Mouse (Mus musculus) liver, embryonic 14.5 days (tissue): ENCODE measurements around the gene Cd209f. TPM values are rescaled to one million over a fixed set of nuclear protein-coding genes. Genes with fewer than 3 reads are reported as not detected.
A peak's percentile ranks its signal among the peaks of the same experiment; 100 is the strongest.
"Not testable (repeated sequence)": the region's sequence is repeated elsewhere in the genome, so short reads cannot be mapped to it uniquely, and the experiment has no call there.

ENCODE experiments used
- ATAC-seq: fragments of 200-750 bp; cut with Nextera tagmentation; 2 replicates; pipeline ENCODE4 v1.8.0; 2017; ENCODE audit warnings: moderate number of reproducible peaks, mild to moderate bottlenecking, moderate library complexity; ENCODE audit not compliant: insufficient read depth
- DNase-seq, 3 experiments: peaks; one replicate each; pipeline ENCODE4 v3.0.0-alpha.2; 2012 to 2013; ENCODE audit warnings: low read depth in 3 of 3, low spot score in 3 of 3
- H3K27ac ChIP-seq: fragments of 300-500 bp; sonication (generic); 2 replicates; pipeline ENCODE4 v1.5.1; 2014; ENCODE audit warnings: moderate library complexity, mild to moderate bottlenecking, control low read depth, inconsistent platforms
- H3K27me3 ChIP-seq: fragments of 300-500 bp; sonication (generic); 2 replicates; pipeline ENCODE4 v1.6.1; 2014; ENCODE audit warnings: mild to moderate bottlenecking, low read length, moderate library complexity; ENCODE audit not compliant: control insufficient read depth, insufficient read depth
- H3K36me3 ChIP-seq: fragments of 300-500 bp; sonication (generic); replicated peaks from 2 replicates; pipeline ENCODE4 v1.6.1; 2014; ENCODE audit warnings: low read depth; ENCODE audit not compliant: control insufficient read depth, insufficient read depth
- H3K4me1 ChIP-seq, 2 experiments: fragments of 200-500 bp in 1 of 2; fragments of 300-500 bp in 1 of 2; sonication (generic) in 1 of 2; replicated peaks; 2 replicates each; pipeline ENCODE4 v1.6.1; 2012 to 2014; ENCODE audit warnings: antibody characterized with exemption in 1 of 2, inconsistent platforms in 1 of 2, low read length in 1 of 2; ENCODE audit not compliant: control insufficient read depth in 2 of 2, insufficient read depth in 2 of 2
- H3K4me2 ChIP-seq: fragments of 300-500 bp; sonication (generic); 2 replicates; pipeline ENCODE4 v1.6.1; 2014; ENCODE audit warnings: low read depth, mild to moderate bottlenecking, control low read depth, moderate library complexity
- H3K4me3 ChIP-seq, 2 experiments: fragments of 200-500 bp in 1 of 2; fragments of 300-500 bp in 1 of 2; sonication (generic) in 1 of 2; 2 replicates each; pipeline ENCODE4 v1.5.1; 2012 to 2014; ENCODE audit warnings: low read depth in 2 of 2, low read length in 2 of 2, mild to moderate bottlenecking in 2 of 2, control low read depth in 1 of 2, inconsistent platforms in 1 of 2, moderate library complexity in 1 of 2; ENCODE audit not compliant: insufficient read depth in 1 of 2
- H3K9ac ChIP-seq: fragments of 300-500 bp; sonication (generic); replicated peaks from 2 replicates; pipeline ENCODE4 v1.6.1; 2014; ENCODE audit warnings: mild to moderate bottlenecking, control low read depth, moderate library complexity
- H3K9me3 ChIP-seq: fragments of 300-500 bp; sonication (generic); 2 replicates; pipeline ENCODE4 v1.6.1; 2016; ENCODE audit warnings: low read length, mixed read lengths; ENCODE audit not compliant: control insufficient read depth
- CTCF ChIP-seq: IDR thresholded peaks from 2 replicates; pipeline ENCODE4 v1.5.1; 2016; ENCODE audit warnings: antibody characterized with exemption, low read depth, control low read depth
- EP300 ChIP-seq: IDR thresholded peaks from 2 replicates; pipeline ENCODE4 v1.6.1; 2016; ENCODE audit warnings: antibody characterized with exemption, low read depth
- WGBS: fragments of 180-500 bp; shearing (Covaris S2); extraction: QIAGEN DNeasy Blood & Tissue Kit; methylation state at CpG from one replicate; pipeline ENCODE4 v1.1.7; 2014; ENCODE audit not compliant: insufficient replicate concordance; 5-methylcytosine and 5-hydroxymethylcytosine counted together
- polyA plus RNA-seq, 2 experiments: library from polyadenylated mRNA; depleted of rRNA in 1 of 2; stranded (reverse) in 1 of 2; unstranded in 1 of 2; fragments of >200 nt; fragmentation: Nextera tagmentation in 1 of 2; extraction: Ambion mirVana in 1 of 2; gene quantifications; 2 replicates each; pipeline versions ENCODE4 v1.2.1 to v1.2.3; 2012 to 2014

Cd209f gene
- polyA plus RNA-seq (2012; rRNA removed) (0.27 and 0.48 TPM in 2 replicates), polyA plus RNA-seq (2014; fragmentation: Nextera tagmentation; extraction: Ambion mirVana) (0.76 and 0.97 TPM in 2 replicates)

- H3K4me1 ChIP-seq, H3K27ac ChIP-seq, H3K4me2 ChIP-seq, H3K4me3 ChIP-seq, ATAC-seq, H3K9ac ChIP-seq, H3K9me3 ChIP-seq, H3K27me3 ChIP-seq, H3K36me3 ChIP-seq, DNase-seq: not testable (repeated sequence)
- WGBS: 33% methylated on average over 1 of the region's 2 CpGs
Observed at GRCm38 (mm10) chr8:4105735-4106134, at the start of gene Cd209f. Cd209f (minus strand) TSS chr8:4105835.

DNA sequence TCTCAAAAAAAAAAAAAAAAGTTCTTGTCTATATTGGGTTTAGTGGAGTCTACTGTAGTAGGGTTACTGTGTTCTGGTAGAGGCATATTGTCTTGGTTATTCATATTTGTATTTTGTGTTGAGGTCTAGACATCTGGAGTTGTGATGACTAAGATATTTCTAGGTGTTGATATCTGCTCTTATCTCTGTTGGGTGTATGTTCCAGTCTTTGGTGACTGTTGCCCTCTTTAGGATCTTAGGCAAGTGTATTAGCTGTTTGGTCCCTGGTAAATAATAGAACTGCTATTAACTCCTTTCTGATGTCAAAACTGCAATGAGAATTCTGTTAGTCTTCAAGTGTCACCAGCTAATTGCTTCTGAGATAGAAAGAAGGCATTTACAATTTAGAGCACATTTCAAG, 49.2 kb upstream of the Cd209f start:
- ATAC-seq (no peak), DNase-seq (no peak)
- no peak overlapping the region for H3K4me3 ChIP-seq
- no peaks in the 10 kb centered on the region for H3K36me3 ChIP-seq
- H3K4me2 ChIP-seq: no peak overlapping the region
- no peak for TF ChIP-seq CTCF
- TF ChIP-seq EP300: no peak
- H3K4me1 ChIP-seq: no peaks in the 10 kb centered on the region
- H3K9me3 ChIP-seq: no peaks in the 10 kb centered on the region
- H3K27me3 ChIP-seq: no peaks in the 10 kb centered on the region
- H3K9ac ChIP-seq: no peak overlapping the region
- no peak overlapping the region for H3K27ac ChIP-seq

GRCm38 (mm10) chr8:4147272-4147671, 41.6 kb upstream of the Cd209f start:
- no peak for DNase-seq
- WGBS: 24% methylated on average over 1 of the region's 1 CpGs
- no peak overlapping the region for H3K4me2 ChIP-seq
- H3K4me3 ChIP-seq: no peak overlapping the region
- ATAC-seq: no peak
- H3K9me3 ChIP-seq: no peaks in the 10 kb centered on the region
- no peak overlapping the region for H3K9ac ChIP-seq
- H3K27ac ChIP-seq: no peak overlapping the region
- H3K27me3 ChIP-seq: no peaks in the 10 kb centered on the region
- no peaks in the 10 kb centered on the region for H3K36me3 ChIP-seq
- H3K4me1 ChIP-seq: no peaks in the 10 kb centered on the region
- TF ChIP-seq EP300 (no peak), CTCF (no peak)

GRCm38 (mm10) chr8:4141721-4142120, 36.1 kb upstream of the Cd209f start:
- H3K27me3 ChIP-seq: no peaks in the 10 kb centered on the region
- WGBS: 46% methylated on average over 3 of the region's 3 CpGs
- H3K36me3 ChIP-seq: no peaks in the 10 kb centered on the region
- no peak overlapping the region for H3K4me3 ChIP-seq
- 0 out of 4 replicates have a peak, but pooled peaks cover 0 to 1% of the 10 kb centered on the region in 2 experiments for H3K4me1 ChIP-seq
- no peak overlapping the region for H3K27ac ChIP-seq
- DNase-seq (peak in 2 of 3 experiments; percentile 7), ATAC-seq (no peak)
- TF ChIP-seq EP300 (no peak), CTCF (peak; percentile 41; the same call in 1 of the 2 replicates)
- no peak overlapping the region for H3K9ac ChIP-seq
- no peak overlapping the region for H3K4me2 ChIP-seq
- no peaks in the 10 kb centered on the region for H3K9me3 ChIP-seq

DNA sequence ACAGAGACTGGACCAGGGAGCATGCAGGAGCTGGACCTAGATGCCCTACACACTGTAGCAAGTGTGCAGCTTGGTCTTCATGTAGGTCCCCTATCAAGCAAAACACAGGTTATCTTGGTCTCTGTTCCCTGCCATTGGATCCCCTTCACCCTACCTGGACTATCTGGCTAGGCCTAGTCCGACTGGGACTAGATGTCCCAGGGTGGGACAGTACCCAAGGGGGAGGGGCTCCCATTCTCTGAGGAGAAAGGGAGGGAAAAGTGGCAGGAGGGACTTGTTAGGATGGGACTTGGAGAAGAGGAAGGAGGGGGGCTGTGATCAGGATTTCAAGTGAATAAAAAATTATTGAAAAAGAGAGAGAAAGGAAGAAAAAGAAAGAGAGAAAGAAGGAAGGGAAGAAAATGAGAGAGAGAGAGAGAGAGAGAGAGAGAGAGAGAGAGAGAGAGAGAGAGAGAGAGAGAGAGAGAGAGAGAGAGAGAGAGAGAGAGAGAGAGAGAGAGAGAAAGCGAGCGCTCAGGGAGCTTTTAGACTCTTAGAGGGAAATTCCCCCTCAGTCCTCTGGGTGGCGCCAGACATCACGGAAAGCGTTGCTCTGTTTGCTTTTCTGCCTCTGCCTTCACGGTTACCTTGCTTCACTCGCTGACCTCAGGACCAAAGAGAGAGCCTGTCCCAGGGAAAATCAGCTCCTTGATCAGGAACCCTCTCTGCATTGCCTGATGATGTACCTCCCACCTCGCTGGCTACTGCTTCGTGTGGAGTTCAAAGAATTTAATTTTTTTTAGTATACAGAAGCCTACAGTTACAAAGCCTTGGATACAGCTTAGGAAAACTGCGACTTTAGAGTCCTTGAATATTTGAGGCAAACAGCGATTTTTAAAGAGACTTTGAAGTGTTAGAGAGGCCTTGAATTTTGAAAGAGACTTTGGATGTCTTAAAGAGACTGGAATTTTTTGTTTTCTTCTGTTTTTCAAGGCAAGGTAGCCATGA, 34.3 kb upstream of the Cd209f start:
- 9% methylated on average over 12 of the region's 12 CpGs for WGBS
- peak; percentile 22 to 41 (median 34) for DNase-seq
- H3K9me3 ChIP-seq: no peaks in the 10 kb centered on the region
- H3K27ac ChIP-seq: no peak overlapping the region
- H3K9ac ChIP-seq: no peak overlapping the region
- no peak overlapping the region for H3K4me2 ChIP-seq
- peak; percentile 55; the same call in 1 of the 2 replicates for ATAC-seq
- no peak overlapping the region for H3K4me3 ChIP-seq
- H3K27me3 ChIP-seq: no peaks in the 10 kb centered on the region
- TF ChIP-seq CTCF (peak; percentile 85), EP300 (no peak)
- no peaks in the 10 kb centered on the region for H3K36me3 ChIP-seq
- 0 out of 4 replicates have a peak, but pooled peaks cover 0 to 1% of the 10 kb centered on the region in 2 experiments for H3K4me1 ChIP-seq
